Mouse (Mus musculus) kidney, adult 2 months (tissue): ENCODE data around the gene Hivep2.

Source experiments
- CTCF ChIP-seq: fragments of 200-500 bp; conservative IDR thresholded peaks from 2 replicates; pipeline ENCODE4 v1.5.1; 2011; ENCODE audit warnings: low read depth, mild to moderate bottlenecking, control low read depth, low read length, moderate library complexity, mixed read lengths; ENCODE audit not compliant: insufficient read depth, insufficient read length
- POLR2A ChIP-seq: fragments of 200-500 bp; IDR thresholded peaks from one replicate; pipeline ENCODE4 v1.6.1; 2011; ENCODE audit warnings: low read depth, low read length, control low read depth

- TF ChIP-seq CTCF: no peak
- TF ChIP-seq POLR2A: no peak
Observed at GRCm38 (mm10) chr10:14081824-14082223, 115.9 kb downstream of the Hivep2 start.
